Mouse (Mus musculus) layer of hippocampus, adult 9-10 months (tissue): Measurements from ENCODE around the gene Tmem158.

Experiments used
- DNase-seq: peaks from one replicate; pipeline ENCODE4 v3.0.0; 2022; ENCODE audit warnings: low spot score

The Tmem158 gene

DNA sequence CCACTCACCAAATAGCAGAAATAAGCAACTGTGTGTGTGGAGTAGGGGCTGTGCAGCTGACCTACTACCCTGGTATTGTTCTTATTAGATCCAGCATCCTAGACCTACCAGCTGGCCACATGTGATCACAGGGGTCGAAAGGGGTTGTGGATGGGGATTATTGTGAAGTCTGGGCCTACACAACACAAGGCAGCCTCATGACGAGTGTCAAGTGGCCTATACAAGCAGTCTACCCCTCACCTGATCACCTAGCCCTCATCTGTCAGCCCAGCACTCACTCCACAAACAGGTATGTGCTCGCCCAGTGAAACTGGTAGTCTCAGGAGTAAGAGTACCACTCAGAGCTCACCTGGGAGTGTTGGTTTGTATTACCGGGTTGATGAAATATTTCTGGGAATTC is 15.4 kb downstream of the Tmem158 start:
- no peak for DNase-seq

DNA sequence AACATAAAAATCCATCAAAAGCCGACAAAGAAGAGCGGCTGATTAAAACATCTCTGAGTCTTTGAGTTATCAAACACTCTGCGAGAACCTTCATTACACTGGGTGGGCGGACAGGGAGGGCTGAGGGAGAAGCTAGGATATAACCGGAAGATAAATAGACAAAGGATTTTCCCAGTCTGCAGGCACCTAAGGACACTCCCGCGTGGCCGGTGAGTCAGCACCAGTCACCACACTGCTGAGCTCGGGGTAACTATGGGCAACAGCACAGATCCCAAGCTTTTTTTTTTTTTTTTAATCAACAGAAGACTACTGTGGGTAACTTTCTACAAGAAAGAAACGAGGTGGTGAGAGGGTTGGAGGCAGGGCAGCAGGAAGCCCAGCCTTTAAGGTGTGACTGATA is 16.6 kb downstream of the Tmem158 start:
- no peak for DNase-seq

DNA sequence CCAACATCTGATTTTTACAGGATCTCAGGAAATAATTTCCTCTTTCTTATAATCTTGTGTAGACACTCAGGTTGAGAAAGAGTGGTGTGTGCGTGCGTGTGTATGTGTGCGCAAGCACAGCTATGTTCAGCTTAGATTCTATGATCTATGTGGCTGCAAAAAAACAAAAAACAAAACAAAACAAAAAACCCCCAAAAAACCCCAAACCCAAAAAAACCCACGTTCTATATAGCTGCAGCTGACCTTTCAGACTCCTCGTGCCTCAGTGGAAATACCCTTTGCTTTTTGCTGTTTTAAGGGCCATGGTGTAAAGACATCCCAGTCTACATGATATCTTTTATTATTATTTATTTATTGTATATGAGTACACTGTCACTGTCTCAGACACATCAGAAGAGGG is 19.4 kb downstream of the Tmem158 start:
- no peak for DNase-seq

DNA sequence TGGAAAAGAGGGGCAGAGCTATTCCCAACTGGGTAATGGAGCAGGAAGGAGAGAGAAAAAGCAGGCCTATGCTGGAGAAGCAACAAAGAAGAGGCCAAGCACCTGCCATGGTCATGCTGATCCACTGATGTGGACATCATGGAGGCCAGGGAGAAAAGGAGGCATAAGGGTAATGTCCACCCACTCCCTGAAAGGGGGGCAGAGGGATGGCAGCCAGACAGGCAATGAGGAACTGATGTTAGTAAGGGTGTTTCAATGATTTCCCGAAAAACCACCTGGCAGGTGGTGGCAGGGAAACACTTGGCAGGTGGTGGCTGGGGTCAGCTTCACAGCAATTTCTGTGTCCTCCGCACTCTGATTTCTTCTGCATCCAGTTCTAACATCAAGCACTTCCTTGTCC is 19.8 kb downstream of the Tmem158 start:
- no peak for DNase-seq

DNA sequence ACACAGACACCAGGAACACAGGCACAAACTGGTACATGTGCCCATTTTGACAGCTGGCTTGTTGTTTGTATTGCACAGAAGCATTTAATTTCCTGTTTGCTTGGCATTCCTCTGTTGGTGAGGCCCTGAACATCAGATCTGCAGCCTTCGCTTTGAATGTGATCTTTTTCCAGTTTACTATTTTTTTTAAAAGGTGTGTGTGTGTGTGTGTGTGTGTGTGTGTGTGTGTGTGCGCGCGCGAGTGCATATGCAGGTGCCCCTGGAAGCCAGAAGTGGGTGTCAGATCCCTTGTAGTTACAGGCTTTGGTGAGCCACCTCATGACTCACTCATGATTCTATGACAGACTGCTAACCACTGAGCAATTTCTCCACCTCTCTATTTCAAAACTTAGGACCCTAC is 20.3 kb downstream of the Tmem158 start:
- no peak for DNase-seq

DNA sequence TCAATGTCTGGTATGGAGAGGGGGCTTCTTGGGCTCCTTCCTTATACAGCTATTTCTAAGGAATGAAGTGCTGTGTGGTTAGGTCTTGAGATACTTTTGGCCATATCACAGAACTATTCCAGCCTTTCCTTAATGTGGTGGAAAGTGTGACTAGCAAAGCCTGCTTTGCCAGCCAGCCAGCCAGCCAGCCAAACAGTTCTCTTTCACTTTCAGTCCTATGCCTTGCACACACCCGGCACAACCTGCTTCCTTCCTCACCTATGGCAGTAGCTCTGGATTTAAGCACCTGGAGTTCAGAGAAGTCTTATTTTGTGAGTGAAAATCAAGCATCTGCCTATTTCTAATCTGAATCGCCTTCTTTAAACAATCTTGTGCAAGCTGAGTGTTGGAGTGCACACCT is 20.9 kb downstream of the Tmem158 start:
- no peak for DNase-seq

DNA sequence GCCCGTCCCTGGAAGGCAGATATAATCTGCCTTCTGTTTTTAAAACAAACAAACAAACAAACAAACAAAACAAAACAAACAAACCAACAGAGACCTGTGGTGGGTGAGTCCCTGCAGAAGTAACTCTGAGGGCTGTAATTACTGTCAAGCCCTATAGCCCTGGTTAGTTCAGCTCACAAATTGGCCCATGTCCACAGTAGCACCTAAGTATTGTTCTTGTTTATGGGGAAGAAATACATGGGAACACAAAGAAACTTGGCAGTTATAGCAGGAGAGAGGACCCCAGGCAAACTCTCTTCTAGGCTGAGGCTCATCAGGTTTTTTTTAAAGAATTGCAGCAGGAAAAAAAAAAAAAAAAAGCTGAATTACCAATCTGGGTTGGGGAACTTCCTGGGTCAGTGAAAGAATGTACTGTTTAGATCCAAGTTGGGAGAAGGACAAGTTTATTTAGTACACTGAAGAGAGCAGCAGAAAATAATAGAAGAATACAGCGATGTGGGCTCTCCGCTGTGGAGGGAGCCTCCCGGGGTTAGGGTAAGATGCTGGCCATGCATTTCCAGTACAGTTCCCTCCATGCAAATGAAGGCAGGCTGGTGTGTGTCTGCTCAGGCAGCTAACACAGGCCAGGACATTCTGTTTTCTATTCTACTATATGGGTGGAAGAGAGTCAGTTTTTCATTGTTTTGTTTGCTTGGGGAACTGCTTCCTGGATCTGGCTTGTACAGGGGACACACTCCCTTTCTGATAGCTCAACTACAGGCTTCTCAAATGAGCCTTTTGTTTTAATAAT is 22.1 kb downstream of the Tmem158 start:
- DNase-seq = no peak

DNA sequence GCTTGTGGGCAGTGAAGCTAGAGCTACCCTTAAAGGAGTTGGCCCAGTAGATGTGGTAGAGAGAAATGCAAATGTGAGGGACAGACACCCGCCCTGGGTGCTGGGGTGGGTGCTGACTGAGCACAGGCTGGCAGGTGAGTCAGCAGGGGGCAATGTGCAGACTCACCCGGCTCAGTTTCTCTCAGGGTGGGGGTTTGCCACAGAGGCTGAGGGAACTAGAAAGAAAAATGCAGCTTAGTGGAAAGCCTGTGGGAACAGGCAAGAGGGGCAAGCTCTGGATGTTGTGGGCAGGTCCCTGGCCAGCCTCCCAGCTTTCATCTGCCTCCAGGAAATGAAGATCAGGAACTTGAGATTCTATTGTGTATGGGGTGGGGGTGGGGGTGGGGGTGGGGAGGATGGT is 22.8 kb downstream of the Tmem158 start:
- no peak for DNase-seq

DNA sequence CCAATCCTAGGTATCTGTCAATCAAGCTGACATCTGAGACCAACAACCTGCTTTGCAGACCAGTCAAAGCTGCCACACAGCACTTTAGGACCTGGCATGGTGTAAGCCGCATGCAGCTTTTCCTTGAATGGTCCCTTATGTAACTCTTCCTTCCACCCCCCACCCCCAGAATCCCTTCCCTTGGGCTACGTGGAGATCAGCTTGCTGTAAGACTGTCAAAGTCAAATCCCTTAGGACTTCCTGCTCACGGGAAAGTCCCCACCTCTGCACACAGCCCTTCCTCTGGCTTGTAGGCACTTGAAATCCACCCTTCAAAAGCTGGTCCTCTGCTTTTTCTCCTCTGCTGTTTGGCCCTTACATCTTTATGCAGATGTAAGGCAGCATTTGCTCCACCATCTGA is 24.9 kb downstream of the Tmem158 start:
- DNase-seq = no peak

DNA sequence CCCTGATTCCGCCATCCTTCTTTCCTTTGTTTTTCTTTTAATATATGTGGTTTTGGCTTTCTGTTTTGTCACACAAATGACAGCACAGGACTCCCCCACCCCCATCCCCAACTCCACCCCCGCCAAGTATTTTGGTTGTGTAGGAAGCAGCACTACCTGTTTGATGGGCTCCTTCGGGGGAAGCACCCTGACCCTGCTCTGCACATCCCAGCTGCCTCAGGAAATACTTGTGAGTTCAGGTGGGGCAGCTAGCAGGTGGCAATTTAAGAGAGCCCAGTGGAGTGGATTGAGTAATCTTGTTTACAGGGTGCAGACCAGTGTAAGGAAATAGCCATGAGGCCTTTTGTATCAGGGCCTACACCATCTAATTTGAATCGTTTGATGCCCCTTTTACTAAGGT is 30.7 kb downstream of the Tmem158 start:
- no peak for DNase-seq

DNA sequence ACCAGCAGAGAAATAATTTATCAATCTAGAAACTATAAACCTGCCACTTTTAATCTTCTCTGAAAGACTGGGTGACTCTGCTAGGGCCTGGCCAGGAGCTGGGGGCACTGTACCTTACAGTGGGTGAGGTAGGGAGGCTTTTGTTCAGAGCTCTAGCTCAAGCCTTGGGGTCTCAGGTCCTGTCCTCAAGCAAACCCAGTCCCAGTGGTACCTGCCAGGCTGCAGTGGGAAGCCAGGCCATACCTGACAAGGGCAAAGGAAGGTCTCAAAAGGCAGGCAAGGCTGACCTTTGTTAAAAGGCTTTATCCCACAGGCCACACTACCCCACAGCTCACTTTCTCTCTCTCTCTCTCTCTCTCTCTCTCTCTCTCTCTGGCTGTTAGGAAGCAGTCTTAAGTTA is 31.9 kb downstream of the Tmem158 start:
- DNase-seq = no peak

DNA sequence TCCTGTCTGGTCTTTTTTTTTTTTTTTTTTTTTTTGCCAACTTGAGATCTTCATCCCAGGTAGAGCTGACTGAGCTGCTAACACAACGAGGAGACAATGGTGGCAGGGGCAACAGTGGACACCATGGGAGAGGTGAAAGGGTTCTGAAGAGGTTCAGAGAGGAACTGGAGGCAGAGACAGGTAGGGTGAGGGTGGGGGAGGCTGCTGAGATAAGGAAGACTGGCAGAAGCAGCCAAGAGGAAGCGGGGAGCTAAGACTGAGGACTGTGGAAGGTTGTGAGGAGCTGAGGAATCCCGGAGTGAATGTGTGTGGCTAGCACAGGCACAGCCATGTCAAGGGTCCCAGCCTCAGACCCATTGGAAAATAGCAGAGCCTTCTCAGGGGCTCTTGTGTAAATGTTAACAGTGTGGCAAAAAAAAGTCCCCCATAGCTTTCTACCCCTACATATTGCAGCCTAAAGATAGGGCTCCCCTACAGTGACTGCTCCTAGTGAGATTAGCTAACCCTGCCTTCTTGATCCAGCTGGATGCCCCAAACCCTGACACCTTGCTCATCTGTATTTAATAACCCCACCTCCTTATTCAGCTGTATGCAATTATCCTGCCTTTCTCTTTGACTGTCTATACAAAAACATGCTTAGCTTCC is 33.3 kb downstream of the Tmem158 start:
- DNase-seq = no peak

DNA sequence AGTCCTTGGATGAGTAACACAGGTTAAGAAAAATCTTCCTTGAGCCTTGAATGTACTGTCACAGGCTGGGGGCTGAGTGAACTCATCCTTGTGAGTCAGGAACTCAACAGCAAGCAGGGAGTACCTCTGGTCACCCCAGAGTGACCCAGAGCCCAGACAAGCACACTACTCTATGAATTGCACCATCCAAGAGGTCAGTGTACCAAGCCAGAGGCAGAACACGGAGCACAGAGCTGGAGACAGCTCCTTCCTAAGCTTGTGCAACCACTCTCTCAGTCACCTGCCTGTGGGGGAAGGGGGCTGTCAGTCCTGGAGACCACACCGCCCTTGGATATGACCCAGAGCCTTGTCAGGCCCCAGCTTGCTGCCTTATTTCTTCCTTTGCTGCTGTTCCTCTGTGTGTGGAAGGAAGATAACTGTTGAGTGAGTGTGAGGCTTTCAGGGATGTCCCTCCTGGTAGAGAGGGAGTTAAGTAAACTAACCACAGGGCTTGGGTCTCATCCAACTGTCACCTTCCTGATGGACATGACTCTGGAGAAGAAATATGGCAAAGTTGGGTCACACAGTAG is 35.6 kb downstream of the Tmem158 start:
- no peak for DNase-seq

DNA sequence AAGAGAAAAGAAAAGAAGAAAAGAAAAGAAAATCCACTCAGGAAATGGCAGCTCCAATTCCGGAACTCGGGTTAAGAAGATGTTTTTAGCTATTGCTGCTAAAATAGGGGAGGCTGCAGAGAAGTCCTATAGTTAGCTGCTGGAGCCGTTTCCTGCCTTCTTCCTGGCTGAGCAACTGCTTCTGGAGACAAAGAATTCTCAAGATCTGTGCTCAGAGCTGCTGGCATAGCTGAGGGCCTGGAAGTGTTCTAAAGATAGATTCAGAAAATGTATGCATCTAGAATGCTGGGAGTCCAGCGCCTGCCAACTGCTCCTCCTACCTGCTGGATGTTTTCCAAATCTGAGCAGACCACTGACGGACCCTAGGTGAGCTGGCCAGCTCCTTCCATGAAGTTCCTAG is 40.7 kb downstream of the Tmem158 start:
- DNase-seq = no peak

DNA sequence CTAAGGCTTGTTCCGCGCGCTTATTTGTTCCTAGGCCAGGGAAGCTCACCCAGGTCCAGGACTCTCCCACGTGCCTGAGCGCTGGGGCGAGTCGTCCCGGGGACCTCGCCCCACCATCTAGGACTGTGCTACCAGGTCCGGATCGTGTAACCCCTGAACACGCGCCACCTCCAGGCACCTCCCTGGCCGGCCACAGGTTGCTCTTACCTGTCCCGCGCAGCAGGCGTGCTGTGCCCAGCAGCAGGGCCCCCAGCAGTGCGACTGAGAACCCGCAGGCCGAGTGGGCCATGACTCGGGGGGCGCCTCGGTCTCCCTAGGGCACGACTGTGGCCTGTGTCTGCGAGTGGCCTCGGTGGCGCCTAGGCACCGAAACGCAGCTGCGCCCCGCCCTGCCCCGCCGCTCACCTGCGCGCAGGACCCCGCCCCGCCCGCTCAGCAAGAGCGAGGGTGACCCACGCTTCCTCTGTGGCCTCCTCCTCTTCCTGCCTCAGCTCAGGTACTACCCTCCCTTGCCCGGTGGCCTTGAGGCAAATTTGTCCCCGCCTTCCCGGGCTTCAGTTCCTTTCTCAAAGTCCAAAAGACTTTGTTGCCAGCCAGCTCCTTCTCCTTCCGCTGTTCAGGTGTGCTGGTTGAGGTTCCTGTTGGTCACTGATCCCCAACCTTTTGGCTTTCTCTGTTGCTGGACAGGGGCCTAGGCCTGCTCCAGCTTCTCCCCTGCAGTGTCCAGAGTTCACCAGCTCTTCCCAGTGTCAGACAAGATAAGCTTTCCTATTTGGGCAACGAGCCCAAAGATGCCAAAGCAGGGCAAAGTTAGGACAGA is 44.7 kb downstream of the Tmem158 start, which contains the start of gene Cdcp1:
TSS of gene Cdcp1 (minus strand) at position 418 of the 820 bp plus-strand sequence.
- DNase-seq = no peak

DNA sequence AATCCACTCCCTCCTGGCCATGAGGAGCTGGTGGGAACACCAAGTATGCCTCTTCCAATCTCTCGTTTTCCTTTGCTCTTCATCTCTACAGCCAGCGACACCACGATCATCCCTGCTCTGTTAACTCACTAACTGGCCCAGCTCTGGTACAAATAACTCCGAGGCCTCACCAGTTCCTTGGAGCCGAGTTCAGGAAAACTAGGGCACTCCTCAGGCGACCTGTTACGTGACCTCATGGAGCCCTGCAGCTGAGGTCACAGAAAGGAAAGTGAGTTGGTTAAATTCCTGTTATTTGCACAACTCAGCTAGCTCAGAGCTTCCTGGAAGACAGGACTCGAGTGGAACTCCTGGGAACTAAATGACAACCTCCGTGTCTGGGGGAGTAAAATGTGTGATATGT is 47.2 kb downstream of the Tmem158 start:
- no peak for DNase-seq
